Mouse (Mus musculus): Measurements from ENCODE around the gene Syne4. TPM values are rescaled to one million over a fixed set of nuclear protein-coding genes. Genes with fewer than 3 reads are reported as not detected.

Gene Syne4
- polyA plus RNA-seq, 1 experiment = 0.04 TPM

GRCm38 (mm10) chr7:30279951-30280669 lies 34.5 kb upstream of the Syne4 start, which contains the start of the genes Thap8 and Wdr62:
Gene Thap8 (plus strand): TSS chr7:30280094.
Gene Wdr62 (minus strand): TSS chr7:30280419.
- H3K27me3 ChIP-seq (ENCODE audit: control insufficient read depth) = no peaks in the 10 kb centered on the region
- H3K4me1 ChIP-seq (ENCODE audit: control insufficient read depth) = peaks cover 45% of the 10 kb centered on the region
- TF ChIP-seq GATA1 (IDR thresholded peaks at IDR 0.05; ENCODE audit: low read length) (no peak), TAL1 (IDR thresholded peaks at IDR 0.05; ENCODE audit: low read length) (no peak)
- peak within 1 kb of the TSS; percentile 83 for H3K4me3 ChIP-seq (replicated peaks)
- peaks cover 20% of the 10 kb centered on the region for H3K36me3 ChIP-seq (ENCODE audit: control insufficient read depth)
- no peaks in the 10 kb centered on the region for H3K9me3 ChIP-seq (ENCODE audit: control insufficient read depth, low read length)

GRCm38 (mm10) chr7:30280670-30281138 lies 33.9 kb upstream of the Syne4 start:
- H3K36me3 ChIP-seq (ENCODE audit: control insufficient read depth) = peaks cover 16% of the 10 kb centered on the region
- H3K4me3 ChIP-seq (replicated peaks) = peak overlapping the region; percentile 83
- peaks cover 45% of the 10 kb centered on the region for H3K4me1 ChIP-seq (ENCODE audit: control insufficient read depth)
- no peaks in the 10 kb centered on the region for H3K9me3 ChIP-seq (ENCODE audit: control insufficient read depth, low read length)
- H3K27me3 ChIP-seq (ENCODE audit: control insufficient read depth) = no peaks in the 10 kb centered on the region
- TF ChIP-seq GATA1 (IDR thresholded peaks at IDR 0.05; ENCODE audit: low read length) (no peak), TAL1 (IDR thresholded peaks at IDR 0.05; ENCODE audit: low read length) (no peak)

GRCm38 (mm10) chr7:30281522-30281921 lies 33.1 kb upstream of the Syne4 start:
- no peaks in the 10 kb centered on the region for H3K9me3 ChIP-seq (ENCODE audit: control insufficient read depth, low read length)
- peaks cover 13% of the 10 kb centered on the region for H3K36me3 ChIP-seq (ENCODE audit: control insufficient read depth)
- H3K27me3 ChIP-seq (ENCODE audit: control insufficient read depth) = no peaks in the 10 kb centered on the region; the same call in 1 of the 2 replicates
- TF ChIP-seq TAL1 (IDR thresholded peaks at IDR 0.05; ENCODE audit: low read length) (no peak), GATA1 (IDR thresholded peaks at IDR 0.05; ENCODE audit: low read length) (no peak)
- H3K4me3 ChIP-seq (replicated peaks) = no peak overlapping the region
- peaks cover 45% of the 10 kb centered on the region for H3K4me1 ChIP-seq (ENCODE audit: control insufficient read depth)

GRCm38 (mm10) chr7:30282740-30283139 lies 31.9 kb upstream of the Syne4 start:
- TF ChIP-seq GATA1 (IDR thresholded peaks at IDR 0.05; ENCODE audit: low read length) (no peak), TAL1 (IDR thresholded peaks at IDR 0.05; ENCODE audit: low read length) (no peak)
- Histone ChIP-seq H3K27me3 (ENCODE audit: control insufficient read depth) (peaks cover 5% of the 10 kb centered on the region), H3K4me1 (ENCODE audit: control insufficient read depth) (peaks cover 37% of the 10 kb centered on the region), H3K36me3 (ENCODE audit: control insufficient read depth) (peaks cover 5% of the 10 kb centered on the region), H3K4me3 (replicated peaks) (no peak overlapping the region), H3K9me3 (ENCODE audit: control insufficient read depth, low read length) (no peaks in the 10 kb centered on the region)

- H3K4me1 ChIP-seq (ENCODE audit: control insufficient read depth) = no peaks in the 10 kb centered on the region; the same call in 1 of the 2 replicates
- no peaks in the 10 kb centered on the region for H3K9me3 ChIP-seq (ENCODE audit: control insufficient read depth, low read length)
- TF ChIP-seq GATA1 (IDR thresholded peaks at IDR 0.05; ENCODE audit: low read length) = no peak
- no peak for TF ChIP-seq TAL1 (IDR thresholded peaks at IDR 0.05; ENCODE audit: low read length)
- no peak overlapping the region for H3K4me3 ChIP-seq (replicated peaks)
- H3K36me3 ChIP-seq (ENCODE audit: control insufficient read depth) = no peaks in the 10 kb centered on the region
- H3K27me3 ChIP-seq (ENCODE audit: control insufficient read depth) = peaks cover 16% of the 10 kb centered on the region
These were observed 27.8 kb upstream of the Syne4 start for GRCm38 (mm10) chr7:30286701-30287410.

- peaks cover 21% of the 10 kb centered on the region for H3K27me3 ChIP-seq (ENCODE audit: control insufficient read depth)
- no peaks in the 10 kb centered on the region for H3K9me3 ChIP-seq (ENCODE audit: control insufficient read depth, low read length)
- no peaks in the 10 kb centered on the region; the same call in 1 of the 2 replicates for H3K4me1 ChIP-seq (ENCODE audit: control insufficient read depth)
- H3K4me3 ChIP-seq (replicated peaks) = no peak overlapping the region
- no peaks in the 10 kb centered on the region for H3K36me3 ChIP-seq (ENCODE audit: control insufficient read depth)
- TF ChIP-seq TAL1 (IDR thresholded peaks at IDR 0.05; ENCODE audit: low read length) (no peak), GATA1 (IDR thresholded peaks at IDR 0.05; ENCODE audit: low read length) (no peak)
These were observed 26.6 kb upstream of the Syne4 start for GRCm38 (mm10) chr7:30288046-30288445.

GRCm38 (mm10) chr7:30289071-30289713 lies 25.4 kb upstream of the Syne4 start:
- H3K4me3 ChIP-seq (replicated peaks) = no peak overlapping the region
- no peaks in the 10 kb centered on the region for H3K9me3 ChIP-seq (ENCODE audit: control insufficient read depth, low read length)
- no peaks in the 10 kb centered on the region; the same call in 1 of the 2 replicates for H3K4me1 ChIP-seq (ENCODE audit: control insufficient read depth)
- peaks cover 21% of the 10 kb centered on the region for H3K27me3 ChIP-seq (ENCODE audit: control insufficient read depth)
- H3K36me3 ChIP-seq (ENCODE audit: control insufficient read depth) = no peaks in the 10 kb centered on the region
- no peak for TF ChIP-seq TAL1 (IDR thresholded peaks at IDR 0.05; ENCODE audit: low read length)

- H3K9me3 ChIP-seq (ENCODE audit: control insufficient read depth, low read length) = no peaks in the 10 kb centered on the region
- no peaks in the 10 kb centered on the region for H3K36me3 ChIP-seq (ENCODE audit: control insufficient read depth)
- no peaks in the 10 kb centered on the region; the same call in 1 of the 2 replicates for H3K4me1 ChIP-seq (ENCODE audit: control insufficient read depth)
- H3K27me3 ChIP-seq (ENCODE audit: control insufficient read depth) = peaks cover 21% of the 10 kb centered on the region
- no peak overlapping the region for H3K4me3 ChIP-seq (replicated peaks)
- TF ChIP-seq TAL1 (IDR thresholded peaks at IDR 0.05; ENCODE audit: low read length) = no peak
- TF ChIP-seq GATA1 (IDR thresholded peaks at IDR 0.05; ENCODE audit: low read length) = no peak
These were observed 24.8 kb upstream of the Syne4 start for GRCm38 (mm10) chr7:30289714-30290399.
